Mouse (Mus musculus) CH12.LX (cell line): ENCODE measurements around the gene Msrb1. TPM values are rescaled to one million over a fixed set of nuclear protein-coding genes. Genes with fewer than 3 reads are reported as not detected.

Source experiments
- DNase-seq: peaks from one replicate; pipeline ENCODE4 v3.0.0-alpha.2; 2013; ENCODE audit errors: extremely low read depth
- H3K27ac ChIP-seq: 2 replicates; pipeline ENCODE4 v1.5.1; 2012; ENCODE audit warnings: low read depth, mild to moderate bottlenecking, control low read depth, moderate library complexity; ENCODE audit not compliant: insufficient read depth
- H3K27me3 ChIP-seq: replicated peaks from 2 replicates; pipeline ENCODE3; 2012; ENCODE audit warnings: inconsistent platforms
- H3K36me3 ChIP-seq, 2 experiments: replicated peaks in 1 of 2; 2 replicates each; pipeline versions ENCODE3 to v1.6.1; 2012; ENCODE audit warnings: inconsistent platforms in 1 of 2, low read length in 1 of 2, mild to moderate bottlenecking in 1 of 2, mixed read lengths in 1 of 2, moderate library complexity in 1 of 2; ENCODE audit not compliant: control insufficient read depth in 1 of 2, insufficient read depth in 1 of 2
- H3K4me1 ChIP-seq, 2 experiments: 2 replicates each; pipeline ENCODE4 v1.6.1; 2012; ENCODE audit warnings: inconsistent platforms in 1 of 2, moderate library complexity in 1 of 2; ENCODE audit not compliant: insufficient read depth in 2 of 2, control insufficient read depth in 1 of 2
- H3K4me2 ChIP-seq: 2 replicates; pipeline ENCODE4 v1.6.1; 2012; ENCODE audit warnings: low read depth, mild to moderate bottlenecking, control low read depth; ENCODE audit not compliant: poor library complexity, insufficient read depth, severe bottlenecking
- H3K4me3 ChIP-seq, 3 experiments: fragments of 150-350 bp in 1 of 3; sonication (generic) in 1 of 3; replicated peaks in 1 of 3; 2 replicates each; pipeline versions ENCODE3 to v1.5.1; 2011 to 2012; ENCODE audit warnings: low read depth in 2 of 3, low read length in 2 of 3, mild to moderate bottlenecking in 2 of 3, moderate library complexity in 2 of 3, control low read depth in 1 of 3, improper control_type of control experiment in 1 of 3, inconsistent platforms in 1 of 3, mixed read lengths in 1 of 3; ENCODE audit not compliant: poor library complexity in 1 of 3
- H3K79me2 ChIP-seq: replicated peaks from 2 replicates; pipeline ENCODE4 v1.6.1; 2012; ENCODE audit warnings: mild to moderate bottlenecking, moderate library complexity; ENCODE audit not compliant: control insufficient read depth, poor library complexity, insufficient read depth, severe bottlenecking; ENCODE audit errors: extremely low read depth
- H3K9ac ChIP-seq: 2 replicates; pipeline ENCODE4 v1.6.1; 2012; ENCODE audit warnings: low read depth, mild to moderate bottlenecking, control low read depth, moderate library complexity; ENCODE audit not compliant: insufficient read depth
- H3K9me3 ChIP-seq: replicated peaks from 2 replicates; pipeline ENCODE3; 2012; ENCODE audit warnings: low read length, inconsistent platforms, mixed read lengths
- BHLHE40 ChIP-seq: IDR thresholded peaks from 2 replicates; pipeline ENCODE4 v1.6.1; 2011; ENCODE audit warnings: mild to moderate bottlenecking, low read depth, low read length, improper control_type of control experiment
- CHD1 ChIP-seq: IDR thresholded peaks from 2 replicates; pipeline ENCODE4 v1.6.1; 2012; ENCODE audit warnings: low read depth, low read length, improper control_type of control experiment, inconsistent platforms
- CHD2 ChIP-seq: IDR thresholded peaks from 2 replicates; pipeline ENCODE4 v1.6.1; 2011; ENCODE audit warnings: low read length, improper control_type of control experiment
- CTCF ChIP-seq, 2 experiments: IDR thresholded peaks in 1 of 2; conservative IDR thresholded peaks in 1 of 2; 2 replicates each; pipeline ENCODE4 v1.5.1; 2011 to 2012; ENCODE audit warnings: low read depth in 2 of 2, low read length in 2 of 2, improper control_type of control experiment in 1 of 2, inconsistent platforms in 1 of 2, mild to moderate bottlenecking in 1 of 2, moderate library complexity in 1 of 2
- E2F4 ChIP-seq: IDR thresholded peaks from 2 replicates; pipeline ENCODE4 v1.6.1; 2011; ENCODE audit warnings: low read depth, low read length, improper control_type of control experiment; ENCODE audit not compliant: insufficient replicate concordance
- ELF1 ChIP-seq: IDR thresholded peaks from 2 replicates; pipeline ENCODE4 v1.6.1; 2014; ENCODE audit warnings: low read depth, mild to moderate bottlenecking, inconsistent platforms, low read length, improper control_type of control experiment
- EP300 ChIP-seq: IDR thresholded peaks from 2 replicates; pipeline ENCODE4 v1.6.1; 2011; ENCODE audit warnings: low read length, improper control_type of control experiment
- ETS1 ChIP-seq: conservative IDR thresholded peaks from 2 replicates; pipeline ENCODE4 v1.6.1; 2012; ENCODE audit warnings: low read depth, mild to moderate bottlenecking, inconsistent platforms, low read length, improper control_type of control experiment, moderate library complexity
- GABPA ChIP-seq: IDR thresholded peaks from 2 replicates; pipeline ENCODE4 v1.6.1; 2012; ENCODE audit warnings: low read depth, low read length, improper control_type of control experiment, inconsistent platforms; ENCODE audit not compliant: insufficient replicate concordance
- HCFC1 ChIP-seq: IDR thresholded peaks from 2 replicates; pipeline ENCODE4 v1.6.1; 2012; ENCODE audit warnings: low read depth, mild to moderate bottlenecking, inconsistent platforms, low read length, improper control_type of control experiment
- IRF4 ChIP-seq: IDR thresholded peaks from 2 replicates; pipeline ENCODE4 v1.6.1; 2014; ENCODE audit warnings: low read depth, mild to moderate bottlenecking, inconsistent platforms, low read length, improper control_type of control experiment
- JUN ChIP-seq: IDR thresholded peaks from 2 replicates; pipeline ENCODE4 v1.6.1; 2011; ENCODE audit warnings: low read depth, mild to moderate bottlenecking, low read length, improper control_type of control experiment, moderate library complexity; ENCODE audit not compliant: insufficient read depth
- JUND ChIP-seq: conservative IDR thresholded peaks from 2 replicates; pipeline ENCODE4 v1.6.1; 2011; ENCODE audit warnings: low read depth, low read length, improper control_type of control experiment
- KAT2A ChIP-seq: IDR thresholded peaks from 2 replicates; pipeline ENCODE4 v1.6.1; 2012; ENCODE audit warnings: low read length, improper control_type of control experiment, inconsistent platforms; ENCODE audit not compliant: insufficient replicate concordance
- MAFK ChIP-seq: IDR thresholded peaks from 2 replicates; pipeline ENCODE4 v1.6.1; 2011; ENCODE audit warnings: low read length, improper control_type of control experiment; ENCODE audit not compliant: insufficient replicate concordance
- MAX ChIP-seq: IDR thresholded peaks from 2 replicates; pipeline ENCODE4 v1.6.1; 2011; ENCODE audit warnings: low read length, improper control_type of control experiment
- MAZ ChIP-seq: IDR thresholded peaks from 2 replicates; pipeline ENCODE4 v1.6.1; 2012; ENCODE audit warnings: low read depth, mild to moderate bottlenecking, inconsistent platforms, low read length, improper control_type of control experiment, moderate library complexity
- MEF2A ChIP-seq: IDR thresholded peaks from 2 replicates; pipeline ENCODE4 v1.6.1; 2014; ENCODE audit warnings: low read depth, mild to moderate bottlenecking, inconsistent platforms, low read length, improper control_type of control experiment, borderline replicate concordance
- MXI1 ChIP-seq: IDR thresholded peaks from 2 replicates; pipeline ENCODE4 v1.6.1; 2011; ENCODE audit warnings: mild to moderate bottlenecking, low read depth, low read length, improper control_type of control experiment
- MYC ChIP-seq: IDR thresholded peaks from 2 replicates; pipeline ENCODE4 v1.6.1; 2011; ENCODE audit warnings: low read depth, mild to moderate bottlenecking, improper control_type of control experiment, low read length
- NELFE ChIP-seq: IDR thresholded peaks from 2 replicates; pipeline ENCODE4 v1.6.1; 2011; ENCODE audit warnings: low read depth, low read length, improper control_type of control experiment
- NRF1 ChIP-seq: IDR thresholded peaks from 2 replicates; pipeline ENCODE4 v1.6.1; 2014; ENCODE audit warnings: low read depth, mild to moderate bottlenecking, inconsistent platforms, low read length, improper control_type of control experiment, moderate library complexity
- PAX5 ChIP-seq: IDR thresholded peaks from 2 replicates; pipeline ENCODE4 v1.6.1; 2012; ENCODE audit warnings: low read length, inconsistent platforms, mixed read lengths
- POLR2A ChIP-seq: IDR thresholded peaks from 2 replicates; pipeline ENCODE4 v1.6.1; 2011; ENCODE audit warnings: low read depth, mild to moderate bottlenecking, improper control_type of control experiment, low read length
- POLR2AphosphoS2 ChIP-seq: IDR thresholded peaks from 2 replicates; pipeline ENCODE4 v1.6.1; 2011; ENCODE audit warnings: low read depth, low read length, improper control_type of control experiment
- RAD21 ChIP-seq: IDR thresholded peaks from 2 replicates; pipeline ENCODE4 v1.6.1; 2011; ENCODE audit warnings: low read depth, mild to moderate bottlenecking, low read length, improper control_type of control experiment, moderate library complexity
- RCOR1 ChIP-seq: conservative IDR thresholded peaks from 2 replicates; pipeline ENCODE4 v1.6.1; 2012; ENCODE audit warnings: low read depth, mild to moderate bottlenecking, inconsistent platforms, low read length, improper control_type of control experiment
- SIN3A ChIP-seq: IDR thresholded peaks from 2 replicates; pipeline ENCODE4 v1.6.1; 2012; ENCODE audit warnings: low read length, improper control_type of control experiment, inconsistent platforms
- SMC3 ChIP-seq: IDR thresholded peaks from 2 replicates; pipeline ENCODE4 v1.6.1; 2011; ENCODE audit warnings: low read depth, low read length, improper control_type of control experiment
- TBP ChIP-seq: conservative IDR thresholded peaks from 2 replicates; pipeline ENCODE4 v1.6.1; 2011; ENCODE audit warnings: low read depth, low read length, improper control_type of control experiment
- TCF12 ChIP-seq: IDR thresholded peaks from 2 replicates; pipeline ENCODE4 v1.6.1; 2014; ENCODE audit warnings: low read depth, mild to moderate bottlenecking, inconsistent platforms, low read length, improper control_type of control experiment
- UBTF ChIP-seq: IDR thresholded peaks from 2 replicates; pipeline ENCODE4 v1.6.1; 2012; ENCODE audit warnings: low read depth, mild to moderate bottlenecking, inconsistent platforms, low read length, improper control_type of control experiment, moderate library complexity
- USF1 ChIP-seq: IDR thresholded peaks from 2 replicates; pipeline ENCODE4 v1.6.1; 2014; ENCODE audit warnings: low read depth, mild to moderate bottlenecking, inconsistent platforms, low read length, improper control_type of control experiment
- USF2 ChIP-seq: conservative IDR thresholded peaks from 2 replicates; pipeline ENCODE4 v1.6.1; 2011; ENCODE audit warnings: low read depth, low read length, improper control_type of control experiment
- ZC3H11A ChIP-seq: IDR thresholded peaks from 2 replicates; pipeline ENCODE4 v1.6.1; 2012; ENCODE audit warnings: low read depth, mild to moderate bottlenecking, inconsistent platforms, low read length, improper control_type of control experiment
- ZKSCAN1 ChIP-seq: IDR thresholded peaks from 2 replicates; pipeline ENCODE4 v1.6.1; 2012; ENCODE audit warnings: low read depth, inconsistent platforms, low read length, improper control_type of control experiment, borderline replicate concordance
- ZMIZ1 ChIP-seq: IDR thresholded peaks from 2 replicates; pipeline ENCODE4 v1.6.1; 2012; ENCODE audit warnings: low read depth, mild to moderate bottlenecking, inconsistent platforms, low read length, improper control_type of control experiment
- ZNF384 ChIP-seq: IDR thresholded peaks from 2 replicates; pipeline ENCODE4 v1.6.1; 2012; ENCODE audit warnings: low read depth, low read length, improper control_type of control experiment, inconsistent platforms
- dilution Hi-C: fragments of 300-500 bp; cut with MboI; formaldehyde crosslinking; loops from 2 replicates; pipeline ENCODE4 v1.14.3; 2020; ENCODE audit warnings: low sequenced_read_pairs; ENCODE audit not compliant: extremely low pct_unique_long_range_greater_than_20kb, extremely low pct_ligation_motif_present
- in situ Hi-C: fragments of 300-500 bp; cut with MboI; formaldehyde crosslinking; loops from 3 replicates; pipeline ENCODE4 v1.14.3; 2019; ENCODE audit warnings: low sequenced_read_pairs, low pct_ligation_motif_present, low pct_unique_long_range_greater_than_20kb, mixed read lengths
- polyA plus RNA-seq: library from polyadenylated mRNA; unstranded; fragments of >175 nt; gene quantifications from 2 replicates; pipeline ENCODE4 v1.2.1, GENCODE M21; 2012; ENCODE audit warnings: low read depth; ENCODE audit not compliant: insufficient read length
- total RNA-seq, 2 experiments: library from RNA; depleted of rRNA; stranded (reverse); fragments of 300-350 nt in 1 of 2; fragments of >200 nt in 1 of 2; gene quantifications; 2 replicates each; pipeline ENCODE4 v1.2.3; 2012 to 2014

The Msrb1 gene
- 38.4 and 39.7 TPM in 2 replicates for total RNA-seq (2012; rRNA removed)
- total RNA-seq (2014; rRNA removed): 21.3 and 26.9 TPM in 2 replicates
- polyA plus RNA-seq: 60.5 and 70.0 TPM in 2 replicates

GRCm38 (mm10) chr17:24736330-24737051 is at the start of gene Msrb1:
TSS of gene Msrb1 (plus strand) at chr17:24736642.
- H3K27me3 ChIP-seq: no peaks in the 10 kb centered on the region
- H3K4me1 ChIP-seq: peaks cover 4 to 29% of the 10 kb centered on the region in 2 experiments; a peak in 3 of 4 replicates
- peak within 1 kb of the TSS; percentile 82 for H3K4me2 ChIP-seq
- no peaks in the 10 kb centered on the region for H3K79me2 ChIP-seq
- no peak within 1 kb of the TSS for H3K27ac ChIP-seq
- H3K4me3 ChIP-seq: peak within 1 kb of the TSS; percentile 70 to 95 (median 75)
- TF ChIP-seq SIN3A (peak; percentile 67; the same call in 1 of the 2 replicates), BHLHE40 (no peak), ETS1 (no peak), CHD2 (no peak), HCFC1 (peak; percentile 56), JUN (no peak), CHD1 (0 out of 2 replicates have a peak, but pooled peaks have one; percentile 25), MAFK (no peak), SMC3 (no peak), RAD21 (no peak), MYC (peak; percentile 24; the same call in 1 of the 2 replicates), ZMIZ1 (peak; percentile 86), ELF1 (peak; percentile 94), EP300 (no peak), POLR2A (peak; percentile 94), USF1 (no peak), ZC3H11A (no peak), ZKSCAN1 (no peak), MAX (no peak), TCF12 (peak; percentile 64; the same call in 1 of the 2 replicates), GABPA (no peak), MEF2A (0 out of 2 replicates have a peak, but pooled peaks have one; percentile 11), TBP (peak; percentile 87), MAZ (peak; percentile 77), PAX5 (no peak), CTCF (conservative IDR thresholded peaks at IDR 0.05 in 1 of 2, IDR thresholded peaks at IDR 0.05 in 1 of 2; ENCODE audit: low read depth in 2 of 2, low read length in 2 of 2) (no peak), E2F4 (no peak), NRF1 (no peak), USF2 (no peak), ZNF384 (no peak), NELFE (peak; percentile 81), JUND (no peak), UBTF (no peak), RCOR1 (no peak), KAT2A (no peak), POLR2AphosphoS2 (peak; percentile 79; the same call in 1 of the 2 replicates), MXI1 (peak; percentile 64; the same call in 1 of the 2 replicates), IRF4 (peak; percentile 22; the same call in 1 of the 2 replicates)
- TF ChIP-seq, all 38 proteins: peak for 15
- DNase-seq: peak; percentile 100
- dilution Hi-C loops (no loop called here), in situ Hi-C loops (no loop called here)
- Histone ChIP-seq H3K9me3 (no peaks in the 10 kb centered on the region), H3K9ac (peak within 1 kb of the TSS; percentile 95), H3K36me3 (peaks cover 11 to 28% of the 10 kb centered on the region in 2 experiments)
